19 mouse cellular contexts compared by ENCODE assay signal in the genomic region with DNA sequence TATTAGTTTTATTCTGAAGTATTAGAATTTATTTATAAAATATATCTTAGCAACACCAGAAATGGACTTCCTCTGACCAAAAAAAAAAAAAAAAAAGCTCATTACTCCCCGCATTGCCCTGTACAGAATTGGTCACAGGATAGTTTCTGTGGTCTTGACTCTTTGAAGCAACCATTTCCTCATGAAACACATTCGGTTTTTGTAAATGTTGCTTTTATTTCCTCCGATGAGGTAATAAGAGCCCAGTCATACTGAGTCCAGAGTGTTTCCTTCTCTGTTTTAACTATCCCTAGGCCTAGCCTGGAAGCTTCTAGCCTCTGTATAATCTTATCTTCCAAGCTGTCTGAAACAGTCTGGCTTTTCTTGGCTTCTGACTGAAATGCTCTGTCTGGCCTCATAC. TPM values are rescaled to one million over a fixed set of nuclear protein-coding genes. Genes with fewer than 3 reads are reported as not detected.
DNase-seq lines count a peak whose midpoint lies in the region; ATAC-seq and TF ChIP-seq lines count a peak whose summit lies in the region.
"Had no signal": no experiment of that assay in that cellular context is flagged by ENCODE, and none has a peak within 500 bp of the region (broad histone marks: within the 10 kb centered on the region; RNA-seq: fewer than 3 reads in every experiment).

No protein-coding gene starts in this region.

- peaks cover 35% of the 10 kb centered on the region for H3K36me3 ChIP-seq in intestine, postnatal 0 days (ENCODE audit: control insufficient read depth, insufficient read depth)

- no peak overlapping the region for H3K4me2 ChIP-seq in intestine, postnatal 0 days (replicated peaks; ENCODE audit: low read depth)
- H3K4me2 ChIP-seq: embryonic facial prominence, embryonic 12.5 days; forebrain, embryonic 13.5 days; forebrain, embryonic 15.5 days had no signal

- peak; percentile 96 for ATAC-seq in granulocyte monocyte progenitor cell, adult 5-6 weeks (replicated peaks; ENCODE audit: poor library complexity, severe bottlenecking)
- ATAC-seq in megakaryocyte, adult 5-6 weeks (ENCODE audit: poor library complexity, severe bottlenecking) = peak; percentile 87
- no peak for ATAC-seq in intestine, postnatal 0 days
- ATAC-seq: forebrain, embryonic 13.5 days; forebrain, embryonic 15.5 days; forebrain, postnatal 0 days had no signal

- no peak overlapping the region for H3K4me3 ChIP-seq in layer of hippocampus, adult 2 months
- H3K4me3 ChIP-seq in intestine, postnatal 0 days (ENCODE audit: low read depth, low read length) = no peak overlapping the region
- H3K4me3 ChIP-seq: embryonic facial prominence, embryonic 10.5 days; embryonic facial prominence, embryonic 12.5 days; forebrain, embryonic 13.5 days; forebrain, embryonic 15.5 days had no signal

- no peak overlapping the region for H3K27ac ChIP-seq in layer of hippocampus, adult 2 months
- H3K27ac ChIP-seq in intestine, postnatal 0 days (ENCODE audit: low read depth, low read length) = no peak overlapping the region
- H3K27ac ChIP-seq: embryonic facial prominence, embryonic 10.5 days; embryonic facial prominence, embryonic 12.5 days; forebrain, embryonic 13.5 days; forebrain, embryonic 15.5 days had no signal

- H3K4me1 ChIP-seq in intestine, postnatal 0 days (replicated peaks; ENCODE audit: control insufficient read depth, insufficient read depth, low read length) = no peaks in the 10 kb centered on the region
- H3K4me1 ChIP-seq: embryonic facial prominence, embryonic 10.5 days; embryonic facial prominence, embryonic 12.5 days; forebrain, embryonic 13.5 days; forebrain, embryonic 15.5 days had no signal

- TF ChIP-seq CTCF in layer of hippocampus, adult 2 months (conservative IDR thresholded peaks at IDR 0.05) = no peak
- TF ChIP-seq CTCF in intestine, postnatal 0 days (IDR thresholded peaks at IDR 0.05; ENCODE audit: low read depth) = no peak

- H3K27me3 ChIP-seq in intestine, postnatal 0 days (replicated peaks; ENCODE audit: control insufficient read depth, insufficient read depth, low read length) = no peaks in the 10 kb centered on the region
- H3K27me3 ChIP-seq: embryonic facial prominence, embryonic 12.5 days; forebrain, embryonic 13.5 days; forebrain, embryonic 15.5 days had no signal

- H3K9me3 ChIP-seq in intestine, postnatal 0 days (ENCODE audit: control insufficient read depth) = no peaks in the 10 kb centered on the region
- H3K9me3 ChIP-seq: embryonic facial prominence, embryonic 10.5 days; embryonic facial prominence, embryonic 12.5 days; forebrain, embryonic 13.5 days; forebrain, embryonic 15.5 days had no signal

- WGBS in intestine, postnatal 0 days = 95% methylated on average over 3 of the region's 3 CpGs

- H3K9ac ChIP-seq in intestine, postnatal 0 days (ENCODE audit: low read depth, low read length) = no peak overlapping the region
- H3K9ac ChIP-seq: embryonic facial prominence, embryonic 12.5 days; forebrain, embryonic 13.5 days; forebrain, embryonic 15.5 days; forebrain, postnatal 0 days had no signal

- peak; percentile 72 for DNase-seq in 416B (ENCODE audit: low read depth)
- DNase-seq in layer of hippocampus, adult 2 months (ENCODE audit: low spot score in 2 of 2) = no peak
- DNase-seq in kidney, adult 11 months = no peak
- DNase-seq: adrenal gland, adult 2 months; adrenal gland, postnatal 10 days; adrenal gland, postnatal 25 days; cerebellum, adult 11-12 months; cerebellum, adult 2 months; cerebellum, adult 9-10 months; cerebellum, postnatal 10 days; cerebellum, postnatal 25 days; forebrain, postnatal 0 days had no signal

RNA-seq across cellular contexts. Expression of gene Rpe, which starts 12.2 kb away (rescaled TPM):
- 65.5 and 81.7 TPM in 2 replicates for total RNA-seq in granulocyte monocyte progenitor cell, adult 5-6 weeks (2014; fragmentation: Nextera tagmentation)
- total RNA-seq in granulocyte monocyte progenitor cell, adult 5-6 weeks (2017) = 57.0 and 75.1 TPM in 2 replicates
- total RNA-seq in megakaryocyte, adult 5-6 weeks (2015) = 52.5 and 61.6 TPM in 2 replicates
- 55.9 and 58.9 TPM in 2 replicates for total RNA-seq in megakaryocyte, adult 5-6 weeks (2017)
- 10 to 100 TPM; 36.5 to 38.9 TPM for total RNA-seq in layer of hippocampus, adult 2 months (2021)
- polyA plus RNA-seq in intestine, postnatal 0 days (2015; fragmentation: Nextera tagmentation; extraction: Ambion mirVana) = 41.4 and 44.3 TPM in 2 replicates
